Mouse (Mus musculus): ENCODE measurements around the gene Smpdl3b. TPM values are rescaled to one million over a fixed set of nuclear protein-coding genes. Genes with fewer than 3 reads are reported as not detected.
A peak's percentile ranks its signal among the peaks of the same experiment; 100 is the strongest.
"Not testable (repeated sequence)": the region's sequence is repeated elsewhere in the genome, so short reads cannot be mapped to it uniquely, and the experiment has no call there.

Smpdl3b gene
- polyA plus RNA-seq (2015; fragmentation: Nextera tagmentation; extraction: Ambion mirVana) = 6.7 and 6.9 TPM in 2 replicates

DNA sequence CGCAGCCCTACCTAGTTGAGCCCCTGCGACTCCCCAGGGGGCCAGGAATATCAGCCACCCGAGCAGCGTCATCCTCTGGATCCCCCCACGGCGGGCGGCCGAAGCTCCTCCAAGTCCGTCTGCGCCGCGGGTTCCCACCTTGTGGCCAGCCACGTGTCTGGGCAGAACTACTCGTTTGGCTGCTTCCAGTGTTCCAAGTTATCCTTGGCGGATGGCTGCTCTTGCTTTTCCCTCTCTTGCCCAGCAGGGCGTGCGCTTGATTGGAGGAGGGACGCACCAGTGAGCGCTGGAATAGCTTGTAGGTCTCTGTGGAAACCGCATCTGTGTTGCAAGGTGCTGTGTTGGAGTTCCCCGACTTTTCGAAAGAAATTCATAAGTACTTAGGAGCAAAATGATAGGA, at the start of gene Smpdl3b:
Smpdl3b (minus strand) TSS at position 279 of the 400 bp plus-strand sequence.
- Histone ChIP-seq H3K4me2 (peak within 1 kb of the TSS; percentile 93), H3K4me1 (0 out of 2 replicates have a peak, but pooled peaks cover 3% of the 10 kb centered on the region), H3K36me3 (no peaks in the 10 kb centered on the region), H3K9me3 (no peaks in the 10 kb centered on the region), H3K4me3 (replicated peaks) (peak within 1 kb of the TSS; percentile 43), H3K9ac (peak within 1 kb of the TSS; percentile 14; the same call in 1 of the 2 replicates), H3K27ac (no peak within 1 kb of the TSS), H3K27me3 (replicated peaks) (no peaks in the 10 kb centered on the region)
- peak; percentile 79 for ATAC-seq (ENCODE audit: insufficient read depth, low FRiP score, low read depth)
- WGBS = under 1% methylated on average over 22 of the region's 22 CpGs

GRCm38 (mm10) chr4:132806620-132807191, 49.7 kb upstream of the Smpdl3b start:
- Histone ChIP-seq H3K9me3 (no peaks in the 10 kb centered on the region), H3K4me1 (peaks cover 6% of the 10 kb centered on the region; the same call in 1 of the 2 replicates), H3K27ac (no peak overlapping the region), H3K4me3 (replicated peaks) (no peak overlapping the region), H3K36me3 (no peaks in the 10 kb centered on the region), H3K27me3 (replicated peaks) (no peaks in the 10 kb centered on the region), H3K9ac (no peak overlapping the region), H3K4me2 (no peak overlapping the region)
- no peak for ATAC-seq (ENCODE audit: insufficient read depth, low FRiP score, low read depth)
- WGBS = 82% methylated on average over 7 of the region's 7 CpGs

DNA sequence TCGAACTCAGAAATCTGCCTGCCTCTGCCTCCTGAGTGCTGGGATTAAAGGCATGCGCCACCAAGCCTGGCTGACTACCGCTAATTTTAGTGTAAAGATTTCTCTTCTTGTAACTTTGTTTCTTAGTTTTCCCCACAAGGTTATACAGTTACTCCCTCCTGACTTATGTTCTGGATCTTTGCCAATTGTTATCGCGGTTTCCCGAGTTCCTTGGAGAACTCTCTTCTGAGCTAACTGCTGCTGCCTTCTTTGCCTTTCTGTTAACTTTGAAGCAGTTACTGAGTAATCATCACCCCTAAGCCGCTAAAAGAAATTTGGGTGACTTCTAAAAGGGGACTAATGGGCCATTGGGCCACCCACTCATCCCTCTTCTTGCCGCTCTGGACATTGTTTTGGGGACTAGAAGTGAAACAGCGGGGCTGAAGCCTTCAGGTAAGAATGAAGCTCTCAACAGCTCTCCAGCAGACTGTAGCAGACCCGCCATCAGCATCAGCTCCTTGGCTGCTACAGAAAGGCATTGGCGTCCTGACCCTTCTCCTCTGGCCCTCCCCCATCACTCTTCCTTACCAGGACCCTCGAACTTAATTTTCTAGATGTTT, 48.6 kb upstream of the Smpdl3b start:
- Histone ChIP-seq H3K36me3 (no peaks in the 10 kb centered on the region), H3K9me3 (no peaks in the 10 kb centered on the region), H3K4me2 (no peak overlapping the region), H3K9ac (no peak overlapping the region), H3K27me3 (replicated peaks) (no peaks in the 10 kb centered on the region), H3K4me3 (replicated peaks) (no peak overlapping the region), H3K4me1 (peaks cover 6% of the 10 kb centered on the region; the same call in 1 of the 2 replicates), H3K27ac (no peak overlapping the region)
- ATAC-seq (ENCODE audit: insufficient read depth, low FRiP score, low read depth) = no peak
- 72% methylated on average over 12 of the region's 12 CpGs for WGBS

GRCm38 (mm10) chr4:132805146-132805545, 48.1 kb upstream of the Smpdl3b start:
- H3K9me3 ChIP-seq = no peaks in the 10 kb centered on the region
- ATAC-seq (ENCODE audit: insufficient read depth, low FRiP score, low read depth) = no peak
- H3K27ac ChIP-seq = no peak overlapping the region
- no peaks in the 10 kb centered on the region for H3K27me3 ChIP-seq (replicated peaks)
- no peak overlapping the region for H3K9ac ChIP-seq
- peaks cover 6% of the 10 kb centered on the region; the same call in 1 of the 2 replicates for H3K4me1 ChIP-seq
- no peak overlapping the region for H3K4me3 ChIP-seq (replicated peaks)
- no peak overlapping the region for H3K4me2 ChIP-seq
- no peaks in the 10 kb centered on the region for H3K36me3 ChIP-seq
- WGBS = 85% methylated on average over 5 of the region's 5 CpGs

- Histone ChIP-seq H3K9ac (no peak overlapping the region), H3K4me3 (replicated peaks) (no peak overlapping the region), H3K27ac (no peak overlapping the region), H3K27me3 (replicated peaks) (no peaks in the 10 kb centered on the region), H3K4me2 (no peak overlapping the region), H3K4me1 (peaks cover 6% of the 10 kb centered on the region; the same call in 1 of the 2 replicates), H3K9me3 (no peaks in the 10 kb centered on the region), H3K36me3 (no peaks in the 10 kb centered on the region)
- 87% methylated on average over 6 of the region's 6 CpGs for WGBS
- no peak for ATAC-seq (ENCODE audit: insufficient read depth, low FRiP score, low read depth)
These were observed 47.3 kb upstream of the Smpdl3b start for GRCm38 (mm10) chr4:132804331-132804730.

DNA sequence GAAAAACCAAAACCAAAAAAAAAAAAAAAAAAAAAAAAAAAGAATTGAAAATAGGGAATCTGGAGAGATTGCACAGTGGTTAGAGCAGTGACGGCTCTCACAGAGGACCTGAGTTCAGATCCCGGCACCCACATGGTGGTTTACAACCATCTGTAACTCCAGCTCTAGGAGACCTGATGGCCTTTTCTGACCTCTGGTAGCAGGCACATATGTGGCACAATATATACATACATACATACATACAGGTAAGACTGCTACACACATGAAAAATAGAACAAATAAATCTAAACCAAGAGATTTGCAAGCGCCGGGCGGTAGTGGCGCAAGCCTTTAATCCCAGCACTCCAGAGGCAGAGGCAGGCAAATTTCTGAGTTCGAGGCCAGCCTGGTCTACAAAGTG, 46.8 kb upstream of the Smpdl3b start:
- H3K9ac ChIP-seq = no peak overlapping the region
- no peak overlapping the region for H3K4me3 ChIP-seq (replicated peaks)
- no peaks in the 10 kb centered on the region for H3K9me3 ChIP-seq
- ATAC-seq (ENCODE audit: insufficient read depth, low FRiP score, low read depth) = no peak
- no peak overlapping the region for H3K4me2 ChIP-seq
- H3K27me3 ChIP-seq (replicated peaks) = no peaks in the 10 kb centered on the region
- H3K4me1 ChIP-seq = peaks cover 6% of the 10 kb centered on the region; the same call in 1 of the 2 replicates
- H3K27ac ChIP-seq = no peak overlapping the region
- H3K36me3 ChIP-seq = no peaks in the 10 kb centered on the region
- 95% methylated on average over 7 of the region's 7 CpGs for WGBS

DNA sequence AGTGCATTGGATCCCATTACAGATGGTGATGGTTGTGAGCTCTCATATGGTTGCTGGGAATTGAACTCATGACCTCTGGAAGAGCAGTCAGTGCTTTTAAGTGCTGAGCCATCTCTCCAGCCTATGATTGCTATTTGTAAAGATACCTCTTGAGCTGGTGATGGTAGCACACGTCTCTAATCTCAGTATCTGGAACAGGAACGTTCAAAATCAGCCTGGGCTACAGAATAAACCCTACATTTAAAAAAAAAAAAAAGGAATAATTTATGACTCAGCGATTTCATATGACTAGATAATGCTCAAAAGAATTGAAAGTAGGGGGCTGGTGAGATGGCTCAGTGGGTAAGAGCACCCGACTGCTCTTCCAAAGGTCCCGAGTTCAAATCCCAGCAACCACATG, 46.2 kb upstream of the Smpdl3b start:
- no peaks in the 10 kb centered on the region for H3K9me3 ChIP-seq

GRCm38 (mm10) chr4:132802171-132802637, 45.2 kb upstream of the Smpdl3b start:
- no peak overlapping the region for H3K9ac ChIP-seq
- no peak overlapping the region for H3K4me3 ChIP-seq (replicated peaks)
- peak overlapping the region; percentile 35; the same call in 1 of the 2 replicates for H3K27ac ChIP-seq
- ATAC-seq (ENCODE audit: insufficient read depth, low FRiP score, low read depth) = no peak
- H3K27me3 ChIP-seq (replicated peaks) = no peaks in the 10 kb centered on the region
- H3K9me3 ChIP-seq = no peaks in the 10 kb centered on the region
- no peaks in the 10 kb centered on the region for H3K4me1 ChIP-seq
- WGBS = 57% methylated on average over 16 of the region's 16 CpGs
- no peaks in the 10 kb centered on the region for H3K36me3 ChIP-seq
- H3K4me2 ChIP-seq = peak overlapping the region; percentile 14; the same call in 1 of the 2 replicates

More for the DNA sequence above, 46.2 kb upstream of the Smpdl3b start:
- Histone ChIP-seq H3K4me1 (no peaks in the 10 kb centered on the region), H3K9ac (no peak overlapping the region), H3K27ac (no peak overlapping the region), H3K4me2 (no peak overlapping the region), H3K27me3 (replicated peaks) (no peaks in the 10 kb centered on the region), H3K36me3 (no peaks in the 10 kb centered on the region), H3K4me3 (replicated peaks) (no peak overlapping the region)
- WGBS = 81% methylated on average over 5 of the region's 5 CpGs
- no peak for ATAC-seq (ENCODE audit: insufficient read depth, low FRiP score, low read depth)

- WGBS = 83% methylated on average over 18 of the region's 18 CpGs
These were observed 44.4 kb upstream of the Smpdl3b start for GRCm38 (mm10) chr4:132801176-132802077.

DNA sequence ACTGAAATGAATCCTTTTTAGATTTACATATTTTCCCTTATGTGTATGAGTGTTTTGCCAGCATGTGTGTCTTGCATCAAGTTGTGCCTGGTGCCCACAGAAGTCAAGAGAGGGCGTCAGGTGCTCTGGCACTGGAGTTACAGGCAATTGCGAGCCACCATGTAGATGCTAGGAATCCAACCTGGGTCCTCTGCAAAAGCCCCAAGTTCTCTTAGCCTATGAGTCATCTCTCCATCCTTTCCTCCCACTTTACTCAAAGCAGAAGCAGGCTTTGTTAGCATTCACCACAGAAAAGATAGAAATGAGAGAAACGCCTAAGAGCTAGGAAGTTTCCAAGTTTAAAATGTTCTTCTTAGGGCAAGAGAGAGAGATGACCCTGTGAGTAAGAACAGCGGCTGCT, 42.8 kb upstream of the Smpdl3b start:
- Histone ChIP-seq H3K27me3 (replicated peaks) (no peaks in the 10 kb centered on the region; the same call in 1 of the 2 replicates), H3K9ac (no peak overlapping the region), H3K9me3 (no peaks in the 10 kb centered on the region), H3K4me3 (replicated peaks) (no peak overlapping the region), H3K27ac (no peak overlapping the region), H3K4me1 (peaks cover 6% of the 10 kb centered on the region; the same call in 1 of the 2 replicates), H3K4me2 (no peak overlapping the region), H3K36me3 (no peaks in the 10 kb centered on the region)
- no peak for ATAC-seq (ENCODE audit: insufficient read depth, low FRiP score, low read depth)
- 85% methylated on average over 4 of the region's 4 CpGs for WGBS

More at GRCm38 (mm10) chr4:132801176-132802077, 44.4 kb upstream of the Smpdl3b start:
- H3K27me3 ChIP-seq (replicated peaks) = no peaks in the 10 kb centered on the region
- no peak overlapping the region for H3K27ac ChIP-seq
- no peak overlapping the region for H3K4me3 ChIP-seq (replicated peaks)
- peak overlapping the region; percentile 14; the same call in 1 of the 2 replicates for H3K4me2 ChIP-seq
- H3K9me3 ChIP-seq = no peaks in the 10 kb centered on the region
- ATAC-seq (ENCODE audit: insufficient read depth, low FRiP score, low read depth) = no peak
- H3K9ac ChIP-seq = no peak overlapping the region
- H3K4me1 ChIP-seq = no peaks in the 10 kb centered on the region
- no peaks in the 10 kb centered on the region for H3K36me3 ChIP-seq

- H3K9me3 ChIP-seq; H3K36me3 ChIP-seq; H3K4me3 ChIP-seq (replicated peaks); H3K4me2 ChIP-seq; H3K27ac ChIP-seq; ATAC-seq (ENCODE audit: insufficient read depth, low FRiP score, low read depth); H3K9ac ChIP-seq; H3K27me3 ChIP-seq (replicated peaks); H3K4me1 ChIP-seq: not testable (repeated sequence)
- 85% methylated on average over 3 of the region's 3 CpGs for WGBS
These were observed 41.6 kb upstream of the Smpdl3b start for GRCm38 (mm10) chr4:132798666-132799065.

Data from stomach, embryonic 15.5 days (tissue).